Mouse (Mus musculus) forebrain, embryonic 12.5 days (tissue): ENCODE measurements around the gene Zzz3. TPM values are rescaled to one million over a fixed set of nuclear protein-coding genes. Genes with fewer than 3 reads are reported as not detected.

ENCODE experiments used
- ATAC-seq: fragments of 200-750 bp; cut with Nextera tagmentation; 2 replicates; pipeline ENCODE4 v1.8.0; 2017; ENCODE audit warnings: moderate TSS enrichment; ENCODE audit not compliant: low FRiP score
- H3K27ac ChIP-seq: fragments of 300-500 bp; sonication (generic); 2 replicates; pipeline ENCODE4 v1.5.1; 2016; ENCODE audit warnings: mild to moderate bottlenecking
- H3K27me3 ChIP-seq: fragments of 300-500 bp; sonication (generic); 2 replicates; pipeline ENCODE4 v1.6.1; 2016; ENCODE audit warnings: mild to moderate bottlenecking
- H3K36me3 ChIP-seq: fragments of 300-500 bp; sonication (generic); replicated peaks from 2 replicates; pipeline ENCODE4 v1.6.1; 2016; ENCODE audit warnings: mild to moderate bottlenecking
- H3K4me1 ChIP-seq: fragments of 300-500 bp; sonication (generic); 2 replicates; pipeline ENCODE4 v1.6.1; 2016
- H3K4me2 ChIP-seq: fragments of 300-500 bp; sonication (generic); 2 replicates; pipeline ENCODE4 v1.6.1; 2016; ENCODE audit warnings: mild to moderate bottlenecking, moderate library complexity
- H3K4me3 ChIP-seq: fragments of 300-500 bp; sonication (generic); replicated peaks from 2 replicates; pipeline ENCODE4 v1.5.1; 2016; ENCODE audit warnings: mild to moderate bottlenecking
- H3K9ac ChIP-seq: fragments of 300-500 bp; sonication (generic); 2 replicates; pipeline ENCODE4 v1.6.1; 2016; ENCODE audit warnings: mild to moderate bottlenecking
- H3K9me3 ChIP-seq: fragments of 300-500 bp; sonication (generic); 2 replicates; pipeline ENCODE4 v1.6.1; 2016
- WGBS: fragments of 180-500 bp; shearing (Covaris S2); methylation state at CpG from one replicate; pipeline ENCODE4 v1.1.7; 2016; 5-methylcytosine and 5-hydroxymethylcytosine counted together
- polyA plus RNA-seq: library from polyadenylated mRNA; unstranded; fragments of >200 nt; fragmentation: Nextera tagmentation; extraction: Ambion mirVana; gene quantifications from 2 replicates; pipeline ENCODE4 v1.2.1, GENCODE M21; 2016

Gene Zzz3
- polyA plus RNA-seq, 1 experiment from 2014 or later, result 51.7 TPM

- Histone ChIP-seq H3K27me3 (no peaks in the 10 kb centered on the region), H3K9ac (no peak overlapping the region), H3K36me3 (no peaks in the 10 kb centered on the region), H3K4me1 (0 out of 2 replicates have a peak, but pooled peaks cover 8% of the 10 kb centered on the region), H3K27ac (no peak overlapping the region), H3K4me3 (no peak overlapping the region), H3K4me2 (no peak overlapping the region), H3K9me3 (no peaks in the 10 kb centered on the region)
- 95% methylated on average over 7 of the region's 7 CpGs for WGBS
- no peak for ATAC-seq
Measured at GRCm38 (mm10) chr3:152405420-152405819, 10.1 kb downstream of the Zzz3 start.

- no peak overlapping the region for H3K4me3 ChIP-seq
- H3K36me3 ChIP-seq, result no peaks in the 10 kb centered on the region
- H3K9me3 ChIP-seq, result no peaks in the 10 kb centered on the region
- 0 out of 2 replicates have a peak, but pooled peaks cover 8% of the 10 kb centered on the region for H3K4me1 ChIP-seq
- H3K4me2 ChIP-seq, result no peak overlapping the region
- H3K9ac ChIP-seq, result no peak overlapping the region
- H3K27ac ChIP-seq, result no peak overlapping the region
- no peak for ATAC-seq
- H3K27me3 ChIP-seq, result no peaks in the 10 kb centered on the region
- 91% methylated on average over 4 of the region's 4 CpGs for WGBS
Measured at GRCm38 (mm10) chr3:152405978-152406640, 10.8 kb downstream of the Zzz3 start.

GRCm38 (mm10) chr3:152410980-152411551 is 15.8 kb downstream of the Zzz3 start:
- WGBS, result 89% methylated on average over 7 of the region's 7 CpGs
- no peaks in the 10 kb centered on the region for H3K27me3 ChIP-seq
- H3K4me3 ChIP-seq, result no peak overlapping the region
- no peaks in the 10 kb centered on the region for H3K36me3 ChIP-seq
- H3K9ac ChIP-seq, result no peak overlapping the region
- H3K4me2 ChIP-seq, result no peak overlapping the region
- no peaks in the 10 kb centered on the region for H3K9me3 ChIP-seq
- ATAC-seq, result no peak
- no peak overlapping the region for H3K27ac ChIP-seq
- H3K4me1 ChIP-seq, result no peaks in the 10 kb centered on the region

GRCm38 (mm10) chr3:152412362-152412761 is 17.1 kb downstream of the Zzz3 start:
- Histone ChIP-seq H3K4me3 (no peak overlapping the region), H3K4me2 (no peak overlapping the region), H3K27ac (no peak overlapping the region), H3K36me3 (no peaks in the 10 kb centered on the region), H3K4me1 (no peaks in the 10 kb centered on the region), H3K27me3 (no peaks in the 10 kb centered on the region), H3K9me3 (no peaks in the 10 kb centered on the region), H3K9ac (no peak overlapping the region)
- no peak for ATAC-seq
- 90% methylated on average over 4 of the region's 4 CpGs for WGBS

- Histone ChIP-seq H3K9me3 (no peaks in the 10 kb centered on the region), H3K4me3 (no peak overlapping the region)
- no peak for ATAC-seq
Measured at GRCm38 (mm10) chr3:152428925-152429324, 33.7 kb downstream of the Zzz3 start.

GRCm38 (mm10) chr3:152432677-152433076 is 37.4 kb downstream of the Zzz3 start:
- Histone ChIP-seq H3K4me3 (no peak overlapping the region), H3K27ac (no peak overlapping the region), H3K9me3 (no peaks in the 10 kb centered on the region), H3K27me3 (no peaks in the 10 kb centered on the region), H3K9ac (no peak overlapping the region), H3K4me2 (no peak overlapping the region), H3K4me1 (no peaks in the 10 kb centered on the region), H3K36me3 (peaks cover 19% of the 10 kb centered on the region)
- 95% methylated on average over 7 of the region's 7 CpGs for WGBS
- ATAC-seq, result no peak

More at GRCm38 (mm10) chr3:152428925-152429324, 33.7 kb downstream of the Zzz3 start:
- Histone ChIP-seq H3K27ac (no peak overlapping the region), H3K9ac (no peak overlapping the region), H3K27me3 (no peaks in the 10 kb centered on the region), H3K4me1 (no peaks in the 10 kb centered on the region), H3K36me3 (peaks cover 20% of the 10 kb centered on the region), H3K4me2 (no peak overlapping the region)
- 90% methylated on average over 8 of the region's 8 CpGs for WGBS

- H3K36me3 ChIP-seq, result peaks cover 9% of the 10 kb centered on the region
- no peak for ATAC-seq
- H3K9me3 ChIP-seq, result no peaks in the 10 kb centered on the region
- H3K4me1 ChIP-seq, result no peaks in the 10 kb centered on the region
- H3K27me3 ChIP-seq, result no peaks in the 10 kb centered on the region
- no peak overlapping the region for H3K4me2 ChIP-seq
- no peak overlapping the region for H3K27ac ChIP-seq
- H3K4me3 ChIP-seq, result no peak overlapping the region
- no peak overlapping the region for H3K9ac ChIP-seq
Measured at GRCm38 (mm10) chr3:152435590-152435989, 40.3 kb downstream of the Zzz3 start.

GRCm38 (mm10) chr3:152438068-152438467 is 42.8 kb downstream of the Zzz3 start:
- 95% methylated on average over 7 of the region's 7 CpGs for WGBS
- H3K9ac ChIP-seq, result no peak overlapping the region
- peaks cover 12% of the 10 kb centered on the region; the same call in 1 of the 2 replicates for H3K36me3 ChIP-seq
- no peaks in the 10 kb centered on the region for H3K27me3 ChIP-seq
- no peaks in the 10 kb centered on the region for H3K4me1 ChIP-seq
- H3K27ac ChIP-seq, result no peak overlapping the region
- H3K9me3 ChIP-seq, result no peaks in the 10 kb centered on the region
- H3K4me2 ChIP-seq, result no peak overlapping the region
- H3K4me3 ChIP-seq, result no peak overlapping the region
- ATAC-seq, result no peak

- H3K9ac ChIP-seq, result no peak overlapping the region
- no peaks in the 10 kb centered on the region for H3K4me1 ChIP-seq
- no peaks in the 10 kb centered on the region for H3K27me3 ChIP-seq
- H3K4me3 ChIP-seq, result no peak overlapping the region
- no peak overlapping the region for H3K27ac ChIP-seq
- 96% methylated on average over 4 of the region's 4 CpGs for WGBS
- no peak overlapping the region for H3K4me2 ChIP-seq
- H3K9me3 ChIP-seq, result no peaks in the 10 kb centered on the region
- no peak for ATAC-seq
- 0 out of 2 replicates have a peak, but pooled peaks cover 6% of the 10 kb centered on the region for H3K36me3 ChIP-seq
Measured at GRCm38 (mm10) chr3:152442795-152443194, 47.5 kb downstream of the Zzz3 start.

GRCm38 (mm10) chr3:152444114-152444513 is 48.8 kb downstream of the Zzz3 start:
- Histone ChIP-seq H3K4me2 (no peak overlapping the region), H3K4me3 (no peak overlapping the region), H3K9ac (no peak overlapping the region), H3K36me3 (0 out of 2 replicates have a peak, but pooled peaks cover 6% of the 10 kb centered on the region), H3K27ac (no peak overlapping the region), H3K27me3 (no peaks in the 10 kb centered on the region), H3K9me3 (no peaks in the 10 kb centered on the region), H3K4me1 (no peaks in the 10 kb centered on the region)
- no peak for ATAC-seq
- WGBS, result 91% methylated on average over 3 of the region's 3 CpGs

GRCm38 (mm10) chr3:152446966-152447365 is 51.7 kb downstream of the Zzz3 start:
- 97% methylated on average over 1 of the region's 1 CpGs for WGBS
- H3K27ac ChIP-seq, result no peak overlapping the region
- peaks cover 27% of the 10 kb centered on the region for H3K36me3 ChIP-seq
- ATAC-seq, result no peak
- no peaks in the 10 kb centered on the region for H3K27me3 ChIP-seq
- H3K4me3 ChIP-seq, result no peak overlapping the region
- no peaks in the 10 kb centered on the region for H3K4me1 ChIP-seq
- H3K9ac ChIP-seq, result no peak overlapping the region
- no peak overlapping the region for H3K4me2 ChIP-seq
- H3K9me3 ChIP-seq, result no peaks in the 10 kb centered on the region

- H3K27me3 ChIP-seq, result no peaks in the 10 kb centered on the region
- no peaks in the 10 kb centered on the region for H3K4me1 ChIP-seq
- H3K4me3 ChIP-seq, result no peak overlapping the region
- peaks cover 65% of the 10 kb centered on the region for H3K36me3 ChIP-seq
- H3K9ac ChIP-seq, result no peak overlapping the region
- no peaks in the 10 kb centered on the region for H3K9me3 ChIP-seq
- no peak overlapping the region for H3K4me2 ChIP-seq
- WGBS, result 90% methylated on average over 2 of the region's 4 CpGs
- H3K27ac ChIP-seq, result no peak overlapping the region
- ATAC-seq, result no peak
Measured at GRCm38 (mm10) chr3:152453163-152453562, 57.9 kb downstream of the Zzz3 start.
